Comparison of ENCODE assay signal across 11 mouse cellular contexts in the genomic region with DNA sequence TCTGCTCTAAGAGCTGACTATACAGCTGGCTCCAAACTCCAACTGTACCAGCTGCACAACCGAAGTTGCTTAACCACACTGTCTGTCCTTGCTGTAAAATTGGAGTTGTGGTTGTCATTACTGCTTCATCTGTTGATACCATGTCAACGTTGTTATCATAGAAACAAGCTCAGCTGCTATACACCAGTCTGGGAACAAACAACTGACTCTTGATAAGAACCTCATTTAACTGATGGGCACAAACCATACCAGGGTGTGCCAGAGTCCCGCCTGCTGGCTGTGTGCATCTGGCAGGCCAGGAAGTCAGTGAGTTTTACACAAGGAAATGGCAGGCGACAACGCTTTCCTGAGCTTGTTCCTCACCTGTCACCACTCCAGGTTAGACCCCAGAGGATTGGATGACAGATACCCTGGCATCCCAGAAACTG. TPM values are rescaled to one million over a fixed set of nuclear protein-coding genes. Genes with fewer than 3 reads are reported as not detected.
A peak's percentile ranks its signal among the peaks of the same experiment; 100 is the strongest.
DNase-seq lines count a peak whose midpoint lies in the region; ATAC-seq lines count a peak whose summit lies in the region.
"Had no signal": no experiment of that assay in that cellular context is flagged by ENCODE, and none has a peak within 500 bp of the region (broad histone marks: within the 10 kb centered on the region; RNA-seq: fewer than 3 reads in every experiment).

No protein-coding gene starts in this region.

- no peaks in the 10 kb centered on the region for H3K9me3 ChIP-seq in lung, embryonic 15.5 days
- H3K9me3 ChIP-seq in hindbrain, embryonic 12.5 days (replicated peaks) = no peaks in the 10 kb centered on the region

- H3K36me3 ChIP-seq in lung, embryonic 15.5 days = peaks cover 18% of the 10 kb centered on the region
- peaks cover 54% of the 10 kb centered on the region for H3K36me3 ChIP-seq in hindbrain, embryonic 12.5 days

- peaks cover 9% of the 10 kb centered on the region; the same call in 1 of the 2 replicates for H3K4me1 ChIP-seq in lung, embryonic 15.5 days
- no peaks in the 10 kb centered on the region for H3K4me1 ChIP-seq in hindbrain, embryonic 12.5 days

- H3K4me2 ChIP-seq in lung, embryonic 15.5 days = no peak overlapping the region
- H3K4me2 ChIP-seq in hindbrain, embryonic 12.5 days (replicated peaks) = no peak overlapping the region

- DNase-seq in spleen, adult 12 weeks (ENCODE audit: low spot score) = peak; percentile 48
- no peak for DNase-seq in spleen, adult 18-20 months
- peak; percentile 47 for DNase-seq in heart, postnatal 4 days
- peak; percentile 52 to 54 for DNase-seq in thymus, postnatal 10 days (ENCODE audit: low spot score in 2 of 2)
- no peak for DNase-seq in adrenal gland, adult 2 months
- no peak for DNase-seq in frontal cortex, postnatal 14 days (ENCODE audit: low spot score in 2 of 2)
- DNase-seq: left cerebral cortex, postnatal 4 days had no signal

- ATAC-seq in lung, embryonic 15.5 days (ENCODE audit: borderline replicate concordance, extremely low read depth, low FRiP score, low TSS enrichment) = no peak
- no peak for ATAC-seq in hindbrain, embryonic 12.5 days (ENCODE audit: low FRiP score)

- H3K27me3 ChIP-seq in lung, embryonic 15.5 days = no peaks in the 10 kb centered on the region
- no peaks in the 10 kb centered on the region for H3K27me3 ChIP-seq in hindbrain, embryonic 12.5 days

- no peak overlapping the region for H3K4me3 ChIP-seq in lung, embryonic 15.5 days
- H3K4me3 ChIP-seq in hindbrain, embryonic 12.5 days = no peak overlapping the region

- 71% methylated on average over 5 of the region's 5 CpGs for WGBS in lung, embryonic 15.5 days
- 96% methylated on average over 5 of the region's 5 CpGs for WGBS in hindbrain, embryonic 12.5 days

- H3K27ac ChIP-seq in lung, embryonic 15.5 days = peak overlapping the region; percentile 96
- no peak overlapping the region for H3K27ac ChIP-seq in hindbrain, embryonic 12.5 days

- 0 out of 2 replicates have a peak overlapping the region, but pooled peaks have one; percentile 0 for H3K9ac ChIP-seq in lung, embryonic 15.5 days
- no peak overlapping the region for H3K9ac ChIP-seq in hindbrain, embryonic 12.5 days

RNA-seq across cellular contexts. Expression of a gene that starts 0.7 kb away (rescaled TPM):
- total RNA-seq in heart, postnatal 4 days (2021) = under 1 TPM in 1 of 2 experiments, not detected in 1; 0.27 TPM
- 24.4 and 25.5 TPM in 2 replicates for polyA plus RNA-seq in lung, embryonic 15.5 days (2015; fragmentation: Nextera tagmentation; extraction: Ambion mirVana)
- polyA plus RNA-seq in hindbrain, embryonic 12.5 days (2016; fragmentation: Nextera tagmentation; extraction: Ambion mirVana) = 1.3 TPM in 2 replicates
- not detected for total RNA-seq in adrenal gland, adult 2 months (2021)
- polyA plus RNA-seq in adrenal gland, adult 2 months (2012; rRNA removed) = not detected in 2 replicates
- total RNA-seq: heart, adult 18-20 months; left cerebral cortex, postnatal 4 days had no signal
- polyA plus RNA-seq: neural tube, embryonic 11.5 days had no signal

RNA-seq across cellular contexts. Expression of a gene that starts 11.4 kb away (rescaled TPM):
- total RNA-seq in heart, postnatal 4 days (2021) = 10 to 100 TPM; 28.7 to 29.9 TPM
- 3.6 and 4.8 TPM in 2 replicates for polyA plus RNA-seq in lung, embryonic 15.5 days (2015; fragmentation: Nextera tagmentation; extraction: Ambion mirVana)
- polyA plus RNA-seq in hindbrain, embryonic 12.5 days (2016; fragmentation: Nextera tagmentation; extraction: Ambion mirVana) = 2.3 and 4.2 TPM in 2 replicates
- 1 to 10 TPM in 1 of 2 experiments, under 1 TPM in 1; 0.58 to 1.3 TPM for total RNA-seq in adrenal gland, adult 2 months (2021)
- polyA plus RNA-seq in adrenal gland, adult 2 months (2012; rRNA removed) = 0.86 and 0.99 TPM in 2 replicates
- total RNA-seq: left cerebral cortex, postnatal 4 days had no signal

RNA-seq across cellular contexts. Expression of a gene that starts 21.9 kb away (rescaled TPM):
- total RNA-seq in heart, postnatal 4 days (2021) = 10 to 100 TPM; 25.7 to 29.0 TPM
- 29.8 and 35.5 TPM in 2 replicates for polyA plus RNA-seq in lung, embryonic 15.5 days (2015; fragmentation: Nextera tagmentation; extraction: Ambion mirVana)
- 51.0 and 54.4 TPM in 2 replicates for polyA plus RNA-seq in hindbrain, embryonic 12.5 days (2016; fragmentation: Nextera tagmentation; extraction: Ambion mirVana)
- total RNA-seq in adrenal gland, adult 2 months (2021) = 10 to 100 TPM; 31.8 to 44.5 TPM
- polyA plus RNA-seq in adrenal gland, adult 2 months (2012; rRNA removed) = 31.4 and 33.8 TPM in 2 replicates

RNA-seq across cellular contexts. Expression of a gene that starts 22.1 kb away (rescaled TPM):
- 1 to 10 TPM; 8.0 to 10.0 TPM for total RNA-seq in heart, postnatal 4 days (2021)
- polyA plus RNA-seq in lung, embryonic 15.5 days (2015; fragmentation: Nextera tagmentation; extraction: Ambion mirVana) = 20.5 and 22.3 TPM in 2 replicates
- polyA plus RNA-seq in hindbrain, embryonic 12.5 days (2016; fragmentation: Nextera tagmentation; extraction: Ambion mirVana) = 31.8 and 34.7 TPM in 2 replicates
- total RNA-seq in adrenal gland, adult 2 months (2021) = 10 to 100 TPM; 20.8 to 28.3 TPM
- polyA plus RNA-seq in adrenal gland, adult 2 months (2012; rRNA removed) = 22.4 and 25.4 TPM in 2 replicates

RNA-seq across cellular contexts. Expression of a gene that starts 52.9 kb away (rescaled TPM):
- under 1 TPM; 0.16 to 0.19 TPM for total RNA-seq in heart, postnatal 4 days (2021)
- polyA plus RNA-seq in lung, embryonic 15.5 days (2015; fragmentation: Nextera tagmentation; extraction: Ambion mirVana) = 0.25 and 0.49 TPM in 2 replicates
- polyA plus RNA-seq in hindbrain, embryonic 12.5 days (2016; fragmentation: Nextera tagmentation; extraction: Ambion mirVana) = 0.05 and 0.12 TPM in 2 replicates
- total RNA-seq in adrenal gland, adult 2 months (2021) = under 1 TPM in 1 of 2 experiments, not detected in 1; 0.35 TPM
- 0.13 and 0.47 TPM in 2 replicates for polyA plus RNA-seq in adrenal gland, adult 2 months (2012; rRNA removed)
- total RNA-seq: heart, adult 18-20 months had no signal

Comparison
In these comparisons a context has a peak if more than half of its experiments do, and no peak if none do; other contexts are left out.
1. DNase-seq: peak in spleen, adult 12 weeks (single experiment), heart, postnatal 4 days (single experiment) and thymus, postnatal 10 days (2 of 2); none in spleen, adult 18-20 months (0 of 2), adrenal gland, adult 2 months (single experiment) and frontal cortex, postnatal 14 days (0 of 2).
2. RNA of a gene that starts 0.7 kb away (polyA plus RNA-seq): 24.4 to 25.5 TPM in lung, embryonic 15.5 days; 1.3 TPM in hindbrain, embryonic 12.5 days and not detected in adrenal gland, adult 2 months; every median in the first group is over 10 times any median in the second.